Mouse (Mus musculus): Measurements from ENCODE around the gene Cyfip2.

Gene Cyfip2

GRCm38 (mm10) chr11:46276778-46277177 lies 35.9 kb downstream of the Cyfip2 start:
- DNase-seq (ENCODE audit: low read depth, low spot score): no peak

DNA sequence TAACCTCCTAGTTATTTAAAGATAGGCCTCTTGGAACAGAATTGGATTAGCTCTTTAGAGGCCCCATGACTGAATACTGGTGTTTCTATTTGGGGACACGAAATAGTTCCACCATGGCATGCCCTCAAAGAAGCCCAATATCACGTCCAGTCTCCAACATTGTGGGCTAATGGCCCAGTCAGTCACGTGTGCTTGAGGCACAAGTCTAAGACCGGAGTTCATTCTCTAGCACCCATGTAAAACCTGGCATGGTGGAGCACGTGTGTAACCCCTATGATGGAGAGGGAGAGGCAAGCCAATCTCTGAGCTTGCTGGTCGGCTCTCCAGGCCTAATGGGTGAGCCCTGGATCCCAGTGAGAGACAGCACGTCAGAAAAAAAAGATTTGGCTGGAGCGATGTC lies 36.5 kb downstream of the Cyfip2 start:
- no peak for DNase-seq (ENCODE audit: low read depth, low spot score)

GRCm38 (mm10) chr11:46275302-46275701 lies 37.4 kb downstream of the Cyfip2 start:
- peak; percentile 49 for DNase-seq (ENCODE audit: low read depth, low spot score)

- no peak for DNase-seq (ENCODE audit: low read depth, low spot score)
Measured at GRCm38 (mm10) chr11:46273969-46274368, 38.7 kb downstream of the Cyfip2 start.

DNA sequence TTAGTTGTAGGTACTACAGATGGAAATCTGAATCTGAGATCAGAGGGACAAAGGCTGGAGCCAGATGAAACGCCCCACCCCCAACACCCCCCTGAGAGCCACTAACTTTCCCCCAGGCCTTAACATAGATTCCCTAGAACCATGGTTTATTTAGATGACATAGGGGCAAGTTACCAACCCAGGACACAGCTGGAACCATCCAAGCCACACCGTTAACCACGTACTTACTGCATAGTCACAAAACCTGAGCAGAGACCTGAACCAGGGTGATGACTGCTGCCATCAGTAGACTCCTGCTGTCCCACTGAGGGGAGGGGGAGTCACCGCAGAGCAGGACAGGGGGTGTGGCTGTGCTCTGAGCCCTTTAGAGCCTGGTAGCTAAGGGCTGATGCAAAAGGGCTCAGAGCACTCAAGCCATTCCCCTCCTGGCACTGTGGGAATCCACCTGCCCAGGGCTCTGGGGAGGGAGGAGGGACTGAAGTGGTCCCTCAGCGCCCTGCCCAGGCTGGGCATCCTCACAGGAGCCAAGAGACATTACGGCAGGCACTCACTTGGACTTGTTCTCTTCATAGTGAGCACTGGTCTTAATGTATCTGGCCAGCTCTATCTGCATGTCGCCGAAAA lies 40.5 kb downstream of the Cyfip2 start:
- no peak for DNase-seq (ENCODE audit: low read depth, low spot score)

GRCm38 (mm10) chr11:46269893-46270292 lies 42.8 kb downstream of the Cyfip2 start:
- no peak for DNase-seq (ENCODE audit: low read depth, low spot score)

GRCm38 (mm10) chr11:46269391-46269790 lies 43.3 kb downstream of the Cyfip2 start:
- no peak for DNase-seq (ENCODE audit: low read depth, low spot score)

GRCm38 (mm10) chr11:46268991-46269390 lies 43.7 kb downstream of the Cyfip2 start:
- DNase-seq (ENCODE audit: low read depth, low spot score): no peak

GRCm38 (mm10) chr11:46265031-46265786 lies 47.5 kb downstream of the Cyfip2 start:
- no peak for DNase-seq (ENCODE audit: low read depth, low spot score)

- no peak for DNase-seq (ENCODE audit: low read depth, low spot score)
Measured at GRCm38 (mm10) chr11:46264584-46264983, 48.1 kb downstream of the Cyfip2 start.

DNA sequence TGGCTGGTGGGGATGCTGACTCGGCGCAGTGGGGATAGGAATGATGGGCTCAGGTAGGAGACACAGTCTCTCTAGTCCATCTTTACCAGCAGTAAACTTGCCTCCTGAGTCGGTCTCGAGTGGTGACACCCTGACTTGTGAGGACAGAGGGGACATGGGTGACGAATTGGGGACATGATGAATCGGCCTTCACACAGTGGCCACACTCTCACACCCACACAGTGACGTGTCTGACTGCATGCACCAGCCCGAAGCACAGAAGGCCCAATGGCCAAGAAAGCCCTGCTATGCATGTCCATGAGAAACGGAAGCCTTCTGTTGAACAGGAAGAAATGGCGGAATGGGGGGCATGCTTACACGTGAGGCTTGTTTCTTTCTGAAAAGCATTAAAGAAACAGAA lies 49.4 kb downstream of the Cyfip2 start:
- DNase-seq (ENCODE audit: low read depth, low spot score): no peak

DNA sequence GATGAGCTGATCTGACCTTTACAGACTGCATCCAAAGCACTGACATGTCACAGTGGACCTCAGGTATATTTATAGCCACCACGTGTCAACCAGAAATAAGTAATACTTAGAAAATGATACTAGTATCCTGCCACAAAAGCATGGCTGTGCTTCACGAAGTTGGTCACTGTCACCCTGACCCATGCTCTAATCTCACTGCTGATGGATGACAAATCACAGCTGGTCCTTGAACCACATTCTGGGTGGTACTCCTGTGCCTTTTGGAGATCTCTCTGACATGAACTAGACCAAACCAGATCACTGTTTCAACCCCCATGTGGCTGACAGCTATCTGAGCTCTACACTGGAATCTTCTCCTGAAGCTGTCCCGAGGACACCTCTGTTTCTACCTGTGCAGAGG lies 49.8 kb downstream of the Cyfip2 start:
- DNase-seq (ENCODE audit: low read depth, low spot score): no peak

DNA sequence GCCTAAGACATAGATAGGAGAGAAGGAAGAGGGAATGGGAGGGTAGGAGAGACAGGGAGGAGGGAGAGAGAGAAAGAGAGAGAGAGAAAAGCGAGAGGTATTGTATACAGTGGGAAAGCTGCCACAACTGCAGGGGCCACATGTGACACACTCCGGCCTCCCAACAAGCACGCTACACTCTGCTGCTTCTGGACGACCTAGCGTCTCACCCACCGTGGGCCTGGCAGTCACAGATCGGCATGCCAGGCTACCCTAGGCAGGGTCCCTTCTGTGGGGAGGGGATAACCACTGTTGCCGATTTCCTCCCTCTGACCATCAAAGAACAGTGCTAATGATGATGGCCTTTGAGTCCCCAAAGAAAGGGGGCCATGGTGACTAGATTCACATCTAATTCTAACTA lies 53.9 kb downstream of the Cyfip2 start:
- no peak for DNase-seq (ENCODE audit: low read depth, low spot score)

GRCm38 (mm10) chr11:46258207-46258606 lies 54.5 kb downstream of the Cyfip2 start:
- no peak for DNase-seq (ENCODE audit: low read depth, low spot score)

GRCm38 (mm10) chr11:46255291-46255690 lies 57.4 kb downstream of the Cyfip2 start:
- DNase-seq (ENCODE audit: low read depth, low spot score): no peak

DNA sequence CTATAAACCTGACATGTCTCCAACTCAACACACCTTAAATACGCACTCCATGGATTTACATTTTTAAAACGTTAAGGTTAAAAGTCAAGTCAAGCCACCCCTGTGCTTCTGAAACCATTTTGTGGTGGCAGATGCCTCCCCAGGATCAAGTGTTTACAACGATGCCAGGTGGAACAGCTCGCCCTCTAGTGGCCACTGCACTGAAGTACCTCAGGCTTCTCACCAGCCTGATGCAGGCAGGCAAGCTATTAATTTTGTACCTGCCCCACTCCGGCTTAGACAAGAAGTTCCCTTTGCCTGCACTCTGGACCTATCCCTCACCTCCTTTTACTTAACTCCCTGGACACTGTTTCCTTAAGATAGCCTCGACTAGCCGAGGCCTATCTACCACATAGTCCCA lies 60.7 kb downstream of the Cyfip2 start:
- peak; percentile 41 for DNase-seq (ENCODE audit: low read depth, low spot score)

- DNase-seq (ENCODE audit: low read depth, low spot score): no peak
Measured at GRCm38 (mm10) chr11:46248352-46248751, 64.3 kb downstream of the Cyfip2 start.

- no peak for DNase-seq (ENCODE audit: low read depth, low spot score)
Measured at GRCm38 (mm10) chr11:46246393-46246792, 66.3 kb downstream of the Cyfip2 start.

DNA sequence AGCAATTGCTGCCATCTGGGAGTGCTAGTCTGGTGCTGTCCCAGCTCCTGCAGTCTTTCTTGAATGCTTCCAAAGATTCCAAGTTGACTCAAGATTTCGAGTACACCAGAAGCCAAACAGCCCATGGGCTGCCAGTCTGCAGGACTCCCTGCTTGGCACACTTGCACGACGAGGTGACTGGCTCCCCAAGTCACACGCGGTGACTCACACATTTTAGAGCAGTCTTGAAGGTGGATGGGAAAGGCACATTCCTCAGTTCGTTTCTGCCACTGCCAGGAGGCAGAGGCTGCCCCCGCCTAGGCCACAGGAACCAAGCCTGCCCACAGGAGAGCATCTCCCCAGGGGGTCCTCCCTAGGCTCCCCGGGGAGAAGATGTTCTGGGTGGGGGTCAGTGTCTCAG lies 66.7 kb downstream of the Cyfip2 start:
- no peak for DNase-seq (ENCODE audit: low read depth, low spot score)

DNA sequence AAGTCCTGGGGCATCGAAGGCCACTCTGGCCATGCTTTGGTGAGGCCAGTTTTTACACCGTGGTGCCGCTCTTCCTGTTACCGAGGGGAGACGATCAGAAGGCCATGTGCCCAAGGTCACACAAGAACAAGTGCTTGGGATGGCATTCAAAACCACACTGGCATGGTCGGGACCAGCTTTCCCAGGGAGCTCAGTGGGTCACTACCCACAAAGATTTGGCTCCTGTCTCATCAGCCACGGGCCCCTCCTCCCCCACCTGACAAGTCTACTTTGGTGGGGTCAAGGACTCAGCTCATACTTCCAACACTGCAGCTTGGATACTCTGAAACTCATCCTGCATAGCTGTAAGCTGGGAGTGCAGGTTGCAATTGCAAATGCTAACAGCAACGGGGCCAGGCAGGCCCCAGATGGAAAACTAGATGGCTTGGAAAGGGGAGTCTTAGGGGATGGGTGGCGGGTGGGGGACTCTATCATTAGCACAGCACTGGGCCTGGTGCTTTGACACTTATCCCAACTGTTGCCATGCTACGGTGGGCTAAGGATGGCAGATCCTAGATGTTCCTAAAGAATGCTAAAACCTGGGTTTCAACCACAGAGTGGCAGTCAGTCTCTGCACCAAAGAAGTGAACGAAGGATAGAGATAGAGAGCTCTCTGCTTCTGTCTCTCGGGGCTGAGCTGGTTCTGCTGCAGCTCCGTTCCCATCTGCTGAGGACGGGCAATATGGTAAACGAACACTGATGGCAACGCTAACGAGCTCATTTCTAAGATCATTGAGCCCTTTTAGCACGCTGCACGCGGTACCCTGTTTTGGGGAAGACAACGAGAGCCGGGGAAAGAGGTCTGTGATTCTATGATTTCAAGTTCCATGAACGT lies 67.7 kb downstream of the Cyfip2 start:
- no peak for DNase-seq (ENCODE audit: low read depth, low spot score)

GRCm38 (mm10) chr11:46241985-46242384 lies 70.7 kb downstream of the Cyfip2 start:
- DNase-seq (ENCODE audit: low read depth, low spot score): no peak

DNA sequence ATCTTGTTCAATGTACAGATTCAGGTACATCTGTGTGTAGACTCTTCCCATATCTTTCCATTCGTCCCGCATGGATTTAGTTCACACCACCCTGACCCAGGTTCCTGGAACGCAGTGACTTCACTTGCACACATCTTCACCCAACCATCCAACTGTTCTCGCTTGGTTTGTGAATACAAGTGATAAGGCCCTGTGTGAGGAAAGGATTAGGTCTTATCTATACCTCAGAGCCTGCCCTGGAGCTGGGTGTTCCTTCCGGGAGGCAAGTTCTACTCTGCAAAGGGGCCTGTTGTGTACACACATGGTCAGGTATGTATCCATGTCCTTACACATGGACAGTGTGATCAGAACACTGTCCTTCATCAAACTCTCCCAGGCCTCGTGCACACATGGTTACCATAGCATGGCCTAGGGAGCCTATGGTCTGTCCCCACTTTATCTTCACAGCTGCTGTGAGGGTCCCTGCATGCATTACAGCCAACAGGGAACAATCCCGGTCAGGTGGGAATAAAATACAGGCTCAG lies 71.4 kb downstream of the Cyfip2 start:
- DNase-seq (ENCODE audit: low read depth, low spot score): no peak
